ENCODE assay signal across 16 mouse cellular contexts in the genomic region with DNA sequence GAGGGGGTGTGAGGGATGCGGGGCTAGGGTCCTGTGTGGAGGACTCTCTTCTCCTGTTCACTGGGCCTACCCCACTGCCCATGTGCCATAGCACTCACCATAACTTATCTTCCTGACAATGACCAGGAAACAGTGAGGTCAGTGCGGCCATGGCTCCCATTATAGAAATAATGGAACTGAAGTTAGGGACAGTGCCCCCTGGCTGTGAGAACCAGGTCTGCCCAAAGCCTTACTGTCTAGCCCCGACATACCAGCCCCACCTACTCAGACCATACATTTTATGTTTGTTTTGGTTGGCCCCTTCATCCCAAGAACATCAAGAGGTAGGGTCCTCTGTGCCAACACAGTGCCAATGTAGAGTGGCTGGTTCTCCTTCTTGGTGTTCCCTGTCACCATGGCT. TPM values are rescaled to one million over a fixed set of nuclear protein-coding genes. Genes with fewer than 3 reads are reported as not detected.
A peak's percentile ranks its signal among the peaks of the same experiment; 100 is the strongest.
DNase-seq lines count a peak whose midpoint lies in the region; ATAC-seq and TF ChIP-seq lines count a peak whose summit lies in the region.
"Had no signal": no experiment of that assay in that cellular context is flagged by ENCODE, and none has a peak within 500 bp of the region (broad histone marks: within the 10 kb centered on the region; RNA-seq: fewer than 3 reads in every experiment).

No protein-coding gene starts in this region.

- H3K79me2 ChIP-seq in myocyte (ENCODE audit: control insufficient read depth, insufficient read depth), result no peaks in the 10 kb centered on the region

- TF ChIP-seq POLR2A in myocyte (IDR thresholded peaks at IDR 0.05; ENCODE audit: insufficient read length, low read depth), result no peak

- H3K27me3 ChIP-seq in lung, embryonic 14.5 days (ENCODE audit: insufficient read depth, low read length), result no peaks in the 10 kb centered on the region
- H3K27me3 ChIP-seq in E14TG2a.4 (ENCODE audit: insufficient read depth, low read length) (peaks cover 6% of the 10 kb centered on the region), myocyte (ENCODE audit: control insufficient read depth, insufficient read depth, insufficient read length) (no peaks in the 10 kb centered on the region)
- H3K27me3 ChIP-seq: Patski had no signal

- no peak for ATAC-seq in lung, embryonic 14.5 days (ENCODE audit: insufficient read depth)
- ATAC-seq: Patski had no signal

- H3K36me3 ChIP-seq in lung, embryonic 14.5 days (ENCODE audit: insufficient read depth), result no peaks in the 10 kb centered on the region
- H3K36me3 ChIP-seq in E14TG2a.4 (ENCODE audit: insufficient read depth, low read length), result no peaks in the 10 kb centered on the region
- H3K36me3 ChIP-seq in myocyte (ENCODE audit: control insufficient read depth, insufficient read depth), result no peaks in the 10 kb centered on the region

- no peaks in the 10 kb centered on the region; the same call in 1 of the 2 replicates for H3K4me1 ChIP-seq in lung, embryonic 14.5 days (ENCODE audit: insufficient read depth)
- H3K4me1 ChIP-seq in E14TG2a.4 (replicated peaks; ENCODE audit: low read depth, low read length), result peaks cover 67% of the 10 kb centered on the region

- no peak overlapping the region for H3K4me2 ChIP-seq in lung, embryonic 14.5 days
- peak overlapping the region; percentile 49 for H3K4me2 ChIP-seq in myocyte (ENCODE audit: low read depth)

- H3K27ac ChIP-seq in gastrocnemius, adult 2 months, result peak overlapping the region; percentile 46; the same call in 1 of the 2 replicates
- no peak overlapping the region for H3K27ac ChIP-seq in lung, embryonic 14.5 days (ENCODE audit: low read depth)

- DNase-seq in gastrocnemius, adult 2 months, result no peak
- DNase-seq in gastrocnemius, adult 8-10 months (ENCODE audit: low spot score in 2 of 2), result no peak
- peak; percentile 42 for DNase-seq in lung, embryonic 14.5 days
- DNase-seq in lung, postnatal 36 days, result no peak
- DNase-seq in left cerebral cortex, adult 11 months (ENCODE audit: low spot score), result no peak
- DNase-seq: gastrocnemius, postnatal 25 days; kidney, adult 9 months; layer of hippocampus, postnatal 36 days had no signal

- H3K9ac ChIP-seq in lung, embryonic 14.5 days, result no peak overlapping the region

- no peaks in the 10 kb centered on the region for H3K9me3 ChIP-seq in lung, embryonic 14.5 days (ENCODE audit: low read depth, low read length)
- H3K9me3 ChIP-seq in E14TG2a.4 (ENCODE audit: low read length), result no peaks in the 10 kb centered on the region

- no peak overlapping the region for H3K4me3 ChIP-seq in gastrocnemius, adult 2 months
- H3K4me3 ChIP-seq in lung, embryonic 14.5 days (ENCODE audit: low read depth, low read length), result no peak overlapping the region
- no peak overlapping the region for H3K4me3 ChIP-seq in E14TG2a.4 (replicated peaks; ENCODE audit: low read length)
- H3K4me3 ChIP-seq in myocyte, result no peak overlapping the region

- WGBS in lung, embryonic 14.5 days, result 65% methylated on average over 3 of the region's 3 CpGs

- intact Hi-C loops in gastrocnemius, adult 2 months (cut with DNase I), result loop anchor here (5.0 kb wide), 1 partner anchor 53 kb away; no protein-coding TSS in a partner anchor

- no peak overlapping the region for H3ac ChIP-seq in myocyte (ENCODE audit: control insufficient read depth, insufficient read length)

- TF ChIP-seq CTCF in gastrocnemius, adult 2 months (IDR thresholded peaks at IDR 0.05), result peak; percentile 45
- peak; percentile 50 for TF ChIP-seq CTCF in lung, embryonic 14.5 days (IDR thresholded peaks at IDR 0.05; ENCODE audit: low read depth)
- TF ChIP-seq CTCF in E14TG2a.4 (conservative IDR thresholded peaks at IDR 0.05; ENCODE audit: low read length), result peak; percentile 56

TF ChIP-seq in myocyte, 11 proteins besides CTCF, POLR2A, EP300 and RAD21:
- TF ChIP-seq MAX (IDR thresholded peaks at IDR 0.05; ENCODE audit: low read depth), result no peak
- TF ChIP-seq TCF12 (IDR thresholded peaks at IDR 0.05; ENCODE audit: insufficient read depth, poor library complexity, severe bottlenecking), result no peak
- TF ChIP-seq E2F4 (IDR thresholded peaks at IDR 0.05; ENCODE audit: insufficient read depth), result no peak
- no peak for TF ChIP-seq TCF3 (IDR thresholded peaks at IDR 0.05; ENCODE audit: insufficient read length, low read depth)
- no peak for TF ChIP-seq CEBPB (IDR thresholded peaks at IDR 0.05; ENCODE audit: insufficient read depth, poor library complexity, severe bottlenecking)
- no peak for TF ChIP-seq MYOG (IDR thresholded peaks at IDR 0.05; ENCODE audit: control insufficient read depth in 1 of 3, insufficient read depth in 1 of 3, insufficient read length in 2 of 3, low read depth in 2 of 3)
- no peak for TF ChIP-seq POLR2AphosphoS2 (IDR thresholded peaks at IDR 0.05; ENCODE audit: insufficient read length, low read depth)
- no peak for TF ChIP-seq MYOD1 (IDR thresholded peaks at IDR 0.05; ENCODE audit: control insufficient read depth in 1 of 3, insufficient read length in 2 of 3, low read depth in 2 of 3)
- TF ChIP-seq SRF (IDR thresholded peaks at IDR 0.05; ENCODE audit: control insufficient read depth, insufficient read length, low read depth), result no peak
- no peak for TF ChIP-seq USF1 (IDR thresholded peaks at IDR 0.05; ENCODE audit: low read depth)
- no peak for TF ChIP-seq REST (IDR thresholded peaks at IDR 0.05; ENCODE audit: insufficient read depth, insufficient read length)

RNA-seq across cellular contexts. Expression of gene Atp1a2, which starts 7.8 kb away (rescaled TPM):
- 1,000 to 10,000 TPM in 1 of 2 experiments, 100 to 1,000 TPM in 1; 838 to 1,060 TPM for total RNA-seq in gastrocnemius, adult 2 months (2021)
- total RNA-seq in gastrocnemius, adult 8-10 months (2022), result 100 to 1,000 TPM; 819 to 944 (median 894) TPM
- polyA plus RNA-seq in lung, embryonic 14.5 days (2014; fragmentation: Nextera tagmentation; extraction: Ambion mirVana), result 1.3 and 1.4 TPM in 2 replicates
- 92.9 TPM for polyA plus RNA-seq in myocyte (2012; fragmentation: generic; extraction: Trizol)
- total RNA-seq: monocyte, adult 5-6 weeks had no signal

RNA-seq across cellular contexts. Expression of gene Kcnj9, which starts 23.5 kb away (rescaled TPM):
- total RNA-seq in gastrocnemius, adult 2 months (2021), result not detected
- total RNA-seq in gastrocnemius, adult 8-10 months (2022), result not detected
- polyA plus RNA-seq in lung, embryonic 14.5 days (2014; fragmentation: Nextera tagmentation; extraction: Ambion mirVana), result 0.04 TPM in 1 of 2 replicates, not detected in the other
- 0.01 TPM for polyA plus RNA-seq in myocyte (2012; fragmentation: generic; extraction: Trizol)
- total RNA-seq: gastrocnemius, postnatal 25 days; monocyte, adult 5-6 weeks had no signal
- polyA plus RNA-seq: heart, embryonic 16.5 days; stomach, embryonic 14.5 days had no signal

RNA-seq across cellular contexts. Expression of gene Kcnj10, which starts 35.4 kb away (rescaled TPM):
- total RNA-seq in gastrocnemius, adult 2 months (2021), result under 1 TPM in 1 of 2 experiments, not detected in 1; 0.06 TPM
- under 1 TPM in 2 of 4 experiments, not detected in 2; 0.04 to 0.05 TPM for total RNA-seq in gastrocnemius, adult 8-10 months (2022)
- 0.18 and 0.24 TPM in 2 replicates for polyA plus RNA-seq in lung, embryonic 14.5 days (2014; fragmentation: Nextera tagmentation; extraction: Ambion mirVana)
- not detected for polyA plus RNA-seq in myocyte (2012; fragmentation: generic; extraction: Trizol)
- total RNA-seq: monocyte, adult 5-6 weeks had no signal

RNA-seq across cellular contexts. Expression of gene Igsf8, which starts 44.2 kb away (rescaled TPM):
- total RNA-seq in gastrocnemius, adult 2 months (2021), result 1 to 10 TPM; 7.4 to 8.3 TPM
- 10 to 100 TPM in 1 of 4 experiments, 1 to 10 TPM in 3; 7.3 to 10.5 (median 7.7) TPM for total RNA-seq in gastrocnemius, adult 8-10 months (2022)
- polyA plus RNA-seq in lung, embryonic 14.5 days (2014; fragmentation: Nextera tagmentation; extraction: Ambion mirVana), result 38.6 and 47.8 TPM in 2 replicates
- 79.7 TPM for polyA plus RNA-seq in myocyte (2012; fragmentation: generic; extraction: Trizol)

RNA-seq across cellular contexts. Expression of gene Atp1a4, which starts 47.4 kb away (rescaled TPM):
- total RNA-seq in gastrocnemius, adult 2 months (2021), result under 1 TPM; 0.20 to 0.43 TPM
- total RNA-seq in gastrocnemius, adult 8-10 months (2022), result under 1 TPM; 0.11 to 0.44 (median 0.27) TPM
- not detected in 2 replicates for polyA plus RNA-seq in lung, embryonic 14.5 days (2014; fragmentation: Nextera tagmentation; extraction: Ambion mirVana)
- 0.06 TPM for polyA plus RNA-seq in myocyte (2012; fragmentation: generic; extraction: Trizol)
- total RNA-seq: layer of hippocampus, postnatal 36 days; monocyte, adult 5-6 weeks had no signal
- polyA plus RNA-seq: cortical plate, adult 2 months; liver, embryonic 16.5 days; stomach, embryonic 14.5 days had no signal
